Mouse (Mus musculus) ES-Bruce4 (cell line): ENCODE results near the gene Ccdc157. TPM values are rescaled to one million over a fixed set of nuclear protein-coding genes. Genes with fewer than 3 reads are reported as not detected.
"Not testable (repeated sequence)": the region's sequence is repeated elsewhere in the genome, so short reads cannot be mapped to it uniquely, and the experiment has no call there.

ENCODE experiments used
- H3K27ac ChIP-seq: 2 replicates; pipeline ENCODE4 v1.5.1; 2012; ENCODE audit warnings: low read length, inconsistent platforms; ENCODE audit not compliant: insufficient read depth
- H3K27me3 ChIP-seq: 2 replicates; pipeline ENCODE4 v1.6.1; 2012; ENCODE audit warnings: mild to moderate bottlenecking, low read length, inconsistent platforms; ENCODE audit not compliant: control insufficient read depth, poor library complexity, insufficient read depth, severe bottlenecking
- H3K36me3 ChIP-seq: 2 replicates; pipeline ENCODE4 v1.6.1; 2012; ENCODE audit warnings: inconsistent platforms, mild to moderate bottlenecking, low read length, moderate library complexity; ENCODE audit not compliant: control insufficient read depth, poor library complexity, insufficient read depth, severe bottlenecking
- H3K4me1 ChIP-seq: one replicate; pipeline ENCODE4 v1.8.1; 2011; ENCODE audit warnings: low read length; ENCODE audit not compliant: control insufficient read depth, insufficient read depth
- H3K4me3 ChIP-seq: 2 replicates; pipeline ENCODE4 v1.5.1; 2011; ENCODE audit warnings: low read depth, mild to moderate bottlenecking, low read length
- H3K9ac ChIP-seq: 2 replicates; pipeline ENCODE4 v1.6.1; 2012; ENCODE audit warnings: low read depth, mild to moderate bottlenecking, inconsistent platforms; ENCODE audit not compliant: poor library complexity, severe bottlenecking
- H3K9me3 ChIP-seq: replicated peaks from 2 replicates; pipeline ENCODE4 v1.6.1; 2012; ENCODE audit warnings: mild to moderate bottlenecking, low read length, inconsistent platforms; ENCODE audit not compliant: control insufficient read depth, poor library complexity, insufficient read depth, severe bottlenecking
- CTCF ChIP-seq: IDR thresholded peaks from one replicate; pipeline ENCODE4 v1.8.1; 2011; ENCODE audit warnings: low read depth, low read length
- EP300 ChIP-seq: IDR thresholded peaks from 2 replicates; pipeline ENCODE4 v1.6.1; 2011; ENCODE audit warnings: low read depth, low read length; ENCODE audit not compliant: insufficient read depth
- POLR2A ChIP-seq: IDR thresholded peaks from one replicate; pipeline ENCODE4 v1.8.1; 2011; ENCODE audit warnings: low read length; ENCODE audit not compliant: insufficient read depth
- polyA plus RNA-seq: library from polyadenylated mRNA; stranded (reverse); fragments of >200 nt; gene quantifications from 2 replicates; pipeline ENCODE4 v1.2.4, GENCODE M21; 2011; ENCODE audit warnings: low read depth; ENCODE audit not compliant: missing spikeins, insufficient read depth, insufficient read length

Ccdc157 gene
- polyA plus RNA-seq, 1 experiment, result 3.7 TPM

GRCm38 (mm10) chr11:4118081-4118921 lies 41.8 kb downstream of the Ccdc157 start:
- Histone ChIP-seq H3K27ac (no peak overlapping the region), H3K27me3 (no peaks in the 10 kb centered on the region), H3K36me3 (no peaks in the 10 kb centered on the region), H3K9me3 (no peaks in the 10 kb centered on the region), H3K4me3 (peak overlapping the region; percentile 66), H3K4me1 (no peaks in the 10 kb centered on the region), H3K9ac (peak overlapping the region; percentile 58)
- no peak for TF ChIP-seq EP300
- TF ChIP-seq CTCF, result no peak
- TF ChIP-seq POLR2A, result no peak

GRCm38 (mm10) chr11:4117372-4118071 lies 42.6 kb downstream of the Ccdc157 start:
- TF ChIP-seq CTCF (no peak), POLR2A (no peak), EP300 (no peak)
- Histone ChIP-seq H3K9me3 (no peaks in the 10 kb centered on the region), H3K4me1 (no peaks in the 10 kb centered on the region), H3K4me3 (no peak overlapping the region), H3K27me3 (no peaks in the 10 kb centered on the region), H3K27ac (no peak overlapping the region), H3K9ac (no peak overlapping the region), H3K36me3 (no peaks in the 10 kb centered on the region)

- no peaks in the 10 kb centered on the region for H3K27me3 ChIP-seq
- no peak overlapping the region for H3K9ac ChIP-seq
These were observed 43.5 kb downstream of the Ccdc157 start for GRCm38 (mm10) chr11:4116458-4117141.

GRCm38 (mm10) chr11:4115407-4115806 lies 44.7 kb downstream of the Ccdc157 start:
- Histone ChIP-seq H3K27me3 (no peaks in the 10 kb centered on the region), H3K36me3 (no peaks in the 10 kb centered on the region), H3K9me3 (no peaks in the 10 kb centered on the region), H3K4me1 (no peaks in the 10 kb centered on the region), H3K9ac (no peak overlapping the region), H3K4me3 (no peak overlapping the region), H3K27ac (no peak overlapping the region)
- TF ChIP-seq CTCF (no peak), POLR2A (no peak), EP300 (no peak)

More at GRCm38 (mm10) chr11:4116458-4117141, 43.5 kb downstream of the Ccdc157 start:
- H3K4me1 ChIP-seq, result no peaks in the 10 kb centered on the region
- TF ChIP-seq EP300 (no peak), POLR2A (no peak), CTCF (no peak)
- no peak overlapping the region for H3K27ac ChIP-seq
- no peaks in the 10 kb centered on the region for H3K36me3 ChIP-seq
- H3K9me3 ChIP-seq, result no peaks in the 10 kb centered on the region
- H3K4me3 ChIP-seq, result no peak overlapping the region

- not testable (repeated sequence) for H3K4me1 ChIP-seq, H3K9ac ChIP-seq, H3K27me3 ChIP-seq, H3K36me3 ChIP-seq, H3K4me3 ChIP-seq, H3K9me3 ChIP-seq, H3K27ac ChIP-seq
These were observed 45.6 kb downstream of the Ccdc157 start for GRCm38 (mm10) chr11:4114541-4114940.

GRCm38 (mm10) chr11:4113970-4114369 lies 46.1 kb downstream of the Ccdc157 start:
- Histone ChIP-seq H3K27me3 (no peaks in the 10 kb centered on the region), H3K9ac (no peak overlapping the region), H3K9me3 (no peaks in the 10 kb centered on the region), H3K27ac (no peak overlapping the region), H3K4me1 (no peaks in the 10 kb centered on the region), H3K4me3 (no peak overlapping the region), H3K36me3 (no peaks in the 10 kb centered on the region)
- no peak for TF ChIP-seq CTCF
